Mouse (Mus musculus): ENCODE results near the gene Prelid3b. TPM values are rescaled to one million over a fixed set of nuclear protein-coding genes. Genes with fewer than 3 reads are reported as not detected.
A peak's percentile ranks its signal among the peaks of the same experiment; 100 is the strongest.

Prelid3b gene
- polyA plus RNA-seq, 1 experiment from 2014 or later = 102 TPM

- 75% methylated on average over 2 of the region's 2 CpGs for WGBS
- H3K4me3 ChIP-seq = no peak overlapping the region
- H3K27ac ChIP-seq = no peak overlapping the region
- no peaks in the 10 kb centered on the region for H3K36me3 ChIP-seq
- no peak for ATAC-seq (ENCODE audit: low FRiP score, low read depth)
- no peaks in the 10 kb centered on the region for H3K27me3 ChIP-seq (replicated peaks)
- 0 out of 2 replicates have a peak, but pooled peaks cover 3% of the 10 kb centered on the region for H3K9me3 ChIP-seq
- no peak overlapping the region for H3K4me2 ChIP-seq (replicated peaks)
- no peak overlapping the region for H3K9ac ChIP-seq
- H3K4me1 ChIP-seq = no peaks in the 10 kb centered on the region
Measured at GRCm38 (mm10) chr2:174492858-174493257, 20.0 kb upstream of the Prelid3b start.

- 87% methylated on average over 5 of the region's 5 CpGs for WGBS
Measured at GRCm38 (mm10) chr2:174487005-174487404, 14.1 kb upstream of the Prelid3b start.

GRCm38 (mm10) chr2:174478746-174479145 is 5.9 kb upstream of the Prelid3b start:
- H3K4me1 ChIP-seq = no peaks in the 10 kb centered on the region
- H3K4me3 ChIP-seq = no peak overlapping the region
- no peak for ATAC-seq (ENCODE audit: low FRiP score, low read depth)
- no peak overlapping the region for H3K9ac ChIP-seq
- H3K36me3 ChIP-seq = no peaks in the 10 kb centered on the region
- H3K4me2 ChIP-seq (replicated peaks) = no peak overlapping the region
- 66% methylated on average over 5 of the region's 5 CpGs for WGBS
- no peaks in the 10 kb centered on the region for H3K9me3 ChIP-seq
- H3K27me3 ChIP-seq (replicated peaks) = no peaks in the 10 kb centered on the region
- no peak overlapping the region for H3K27ac ChIP-seq

More at GRCm38 (mm10) chr2:174487005-174487404, 14.1 kb upstream of the Prelid3b start:
- Histone ChIP-seq H3K4me2 (replicated peaks) (no peak overlapping the region), H3K4me1 (no peaks in the 10 kb centered on the region), H3K9me3 (no peaks in the 10 kb centered on the region), H3K4me3 (no peak overlapping the region), H3K27me3 (replicated peaks) (no peaks in the 10 kb centered on the region), H3K9ac (no peak overlapping the region), H3K36me3 (no peaks in the 10 kb centered on the region), H3K27ac (no peak overlapping the region)
- ATAC-seq (ENCODE audit: low FRiP score, low read depth) = no peak

- H3K4me3 ChIP-seq = no peak overlapping the region
- no peak overlapping the region for H3K9ac ChIP-seq
- no peaks in the 10 kb centered on the region for H3K4me1 ChIP-seq
- no peak for ATAC-seq (ENCODE audit: low FRiP score, low read depth)
- 76% methylated on average over 3 of the region's 3 CpGs for WGBS
- H3K36me3 ChIP-seq = no peaks in the 10 kb centered on the region
- no peak overlapping the region for H3K4me2 ChIP-seq (replicated peaks)
- H3K9me3 ChIP-seq = no peaks in the 10 kb centered on the region
- no peak overlapping the region for H3K27ac ChIP-seq
- no peaks in the 10 kb centered on the region for H3K27me3 ChIP-seq (replicated peaks)
Measured at GRCm38 (mm10) chr2:174477543-174478319, 4.8 kb upstream of the Prelid3b start.

- Histone ChIP-seq H3K4me1 (0 out of 2 replicates have a peak, but pooled peaks cover 3% of the 10 kb centered on the region), H3K9ac (peak overlapping the region; percentile 73; the same call in 1 of the 2 replicates), H3K27ac (no peak overlapping the region), H3K27me3 (replicated peaks) (no peaks in the 10 kb centered on the region), H3K36me3 (peaks cover 9% of the 10 kb centered on the region; the same call in 1 of the 2 replicates), H3K9me3 (no peaks in the 10 kb centered on the region), H3K4me3 (no peak overlapping the region), H3K4me2 (replicated peaks) (peak overlapping the region; percentile 80)
- ATAC-seq (ENCODE audit: low FRiP score, low read depth) = no peak
- 85% methylated on average over 5 of the region's 5 CpGs for WGBS
Measured at GRCm38 (mm10) chr2:174473550-174473927, 658 bp upstream of the Prelid3b start.

GRCm38 (mm10) chr2:174472407-174472806 is 474 bp downstream of the Prelid3b start:
- H3K27me3 ChIP-seq (replicated peaks) = no peaks in the 10 kb centered on the region
- peak overlapping the region; percentile 80 for H3K4me3 ChIP-seq
- H3K27ac ChIP-seq = peak overlapping the region; percentile 10; the same call in 1 of the 2 replicates
- H3K36me3 ChIP-seq = peaks cover 16% of the 10 kb centered on the region; the same call in 1 of the 2 replicates
- H3K9ac ChIP-seq = peak overlapping the region; percentile 73
- H3K4me1 ChIP-seq = 0 out of 2 replicates have a peak, but pooled peaks cover 3% of the 10 kb centered on the region
- no peaks in the 10 kb centered on the region for H3K9me3 ChIP-seq
- peak overlapping the region; percentile 80 for H3K4me2 ChIP-seq (replicated peaks)
- peak; percentile 70 for ATAC-seq (ENCODE audit: low FRiP score, low read depth)
- WGBS = 7% methylated on average over 30 of the region's 30 CpGs

- Histone ChIP-seq H3K9ac (no peak overlapping the region), H3K4me3 (no peak overlapping the region), H3K9me3 (no peaks in the 10 kb centered on the region), H3K4me1 (0 out of 2 replicates have a peak, but pooled peaks cover 3% of the 10 kb centered on the region), H3K27me3 (replicated peaks) (no peaks in the 10 kb centered on the region), H3K27ac (no peak overlapping the region), H3K4me2 (replicated peaks) (no peak overlapping the region), H3K36me3 (peaks cover 29% of the 10 kb centered on the region)
- ATAC-seq (ENCODE audit: low FRiP score, low read depth) = no peak
- WGBS = 95% methylated on average over 7 of the region's 7 CpGs
Measured at GRCm38 (mm10) chr2:174470786-174471405, 2.0 kb downstream of the Prelid3b start.

- H3K4me3 ChIP-seq = no peak overlapping the region
- no peak overlapping the region for H3K4me2 ChIP-seq (replicated peaks)
- peaks cover 35% of the 10 kb centered on the region for H3K36me3 ChIP-seq
- no peak overlapping the region for H3K9ac ChIP-seq
- no peak overlapping the region for H3K27ac ChIP-seq
- 0 out of 2 replicates have a peak, but pooled peaks cover 3% of the 10 kb centered on the region for H3K4me1 ChIP-seq
- 94% methylated on average over 4 of the region's 4 CpGs for WGBS
- H3K9me3 ChIP-seq = no peaks in the 10 kb centered on the region
- no peaks in the 10 kb centered on the region for H3K27me3 ChIP-seq (replicated peaks)
- ATAC-seq (ENCODE audit: low FRiP score, low read depth) = no peak
Measured at GRCm38 (mm10) chr2:174470333-174470732, 2.5 kb downstream of the Prelid3b start.

- Histone ChIP-seq H3K4me1 (peaks cover 7% of the 10 kb centered on the region), H3K27ac (no peak within 1 kb of the TSS), H3K4me2 (replicated peaks) (peak within 1 kb of the TSS; percentile 93), H3K27me3 (replicated peaks) (no peaks in the 10 kb centered on the region), H3K4me3 (peak within 1 kb of the TSS; percentile 79), H3K9me3 (no peaks in the 10 kb centered on the region), H3K9ac (peak within 1 kb of the TSS; percentile 73), H3K36me3 (peaks cover 55% of the 10 kb centered on the region)
- WGBS = 3% methylated on average over 48 of the region's 48 CpGs
- ATAC-seq (ENCODE audit: low FRiP score, low read depth) = peak; percentile 99
Measured at GRCm38 (mm10) chr2:174463789-174464523, 8.9 kb downstream of the Prelid3b start, which contains the start of gene Atp5e. TSS of gene Atp5e (minus strand) at chr2:174464105.

- H3K9ac ChIP-seq = peak overlapping the region; percentile 73
- ATAC-seq (ENCODE audit: low FRiP score, low read depth) = peak; percentile 51
- H3K4me1 ChIP-seq = peaks cover 7% of the 10 kb centered on the region
- H3K27ac ChIP-seq = no peak overlapping the region
- no peaks in the 10 kb centered on the region for H3K9me3 ChIP-seq
- H3K36me3 ChIP-seq = peaks cover 51% of the 10 kb centered on the region
- H3K4me3 ChIP-seq = peak overlapping the region; percentile 79
- 47% methylated on average over 10 of the region's 10 CpGs for WGBS
- H3K27me3 ChIP-seq (replicated peaks) = no peaks in the 10 kb centered on the region
- peak overlapping the region; percentile 93 for H3K4me2 ChIP-seq (replicated peaks)
Measured at GRCm38 (mm10) chr2:174463370-174463769, 9.5 kb downstream of the Prelid3b start.

GRCm38 (mm10) chr2:174459365-174459764 is 13.5 kb downstream of the Prelid3b start:
- Histone ChIP-seq H3K9ac (no peak overlapping the region), H3K9me3 (no peaks in the 10 kb centered on the region), H3K4me2 (replicated peaks) (no peak overlapping the region), H3K27me3 (replicated peaks) (no peaks in the 10 kb centered on the region), H3K36me3 (peaks cover 25% of the 10 kb centered on the region), H3K27ac (no peak overlapping the region), H3K4me1 (peaks cover 7% of the 10 kb centered on the region), H3K4me3 (no peak overlapping the region)
- WGBS = 70% methylated on average over 2 of the region's 2 CpGs
- ATAC-seq (ENCODE audit: low FRiP score, low read depth) = no peak

- H3K9ac ChIP-seq = no peak overlapping the region
- no peaks in the 10 kb centered on the region for H3K4me1 ChIP-seq
- H3K27ac ChIP-seq = no peak overlapping the region
- H3K4me3 ChIP-seq = no peak overlapping the region
- H3K9me3 ChIP-seq = no peaks in the 10 kb centered on the region
- no peaks in the 10 kb centered on the region for H3K27me3 ChIP-seq (replicated peaks)
- no peak for ATAC-seq (ENCODE audit: low FRiP score, low read depth)
- H3K36me3 ChIP-seq = no peaks in the 10 kb centered on the region
- 82% methylated on average over 7 of the region's 7 CpGs for WGBS
- no peak overlapping the region for H3K4me2 ChIP-seq (replicated peaks)
Measured at GRCm38 (mm10) chr2:174453681-174454080, 19.2 kb downstream of the Prelid3b start.

Measured in neural tube, embryonic 12.5 days (tissue).